Mouse (Mus musculus) stomach, embryonic 16.5 days (tissue): ENCODE data around the gene Pigt. TPM values are rescaled to one million over a fixed set of nuclear protein-coding genes. Genes with fewer than 3 reads are reported as not detected.

Source experiments
- ATAC-seq: fragments of 200-750 bp; cut with Nextera tagmentation; 2 replicates; pipeline ENCODE4 v1.8.0; 2017; ENCODE audit warnings: moderate number of reproducible peaks, moderate TSS enrichment; ENCODE audit not compliant: insufficient read depth, low FRiP score
- H3K27ac ChIP-seq: fragments of 300-500 bp; sonication (generic); 2 replicates; pipeline ENCODE4 v1.5.1; 2014; ENCODE audit warnings: low read length
- H3K27me3 ChIP-seq: fragments of 300-500 bp; sonication (generic); 2 replicates; pipeline ENCODE4 v1.6.1; 2014; ENCODE audit warnings: low read length, control low read depth, mixed read lengths; ENCODE audit not compliant: control insufficient read depth, insufficient read depth
- H3K36me3 ChIP-seq: fragments of 300-500 bp; sonication (generic); 2 replicates; pipeline ENCODE4 v1.6.1; 2014; ENCODE audit warnings: low read length; ENCODE audit not compliant: control insufficient read depth, insufficient read depth
- H3K4me1 ChIP-seq: fragments of 300-500 bp; sonication (generic); 2 replicates; pipeline ENCODE4 v1.6.1; 2014; ENCODE audit warnings: low read length, control low read depth, mixed read lengths; ENCODE audit not compliant: control insufficient read depth, insufficient read depth
- H3K4me2 ChIP-seq: fragments of 300-500 bp; sonication (generic); 2 replicates; pipeline ENCODE4 v1.6.1; 2014; ENCODE audit warnings: low read depth, low read length, mixed read lengths
- H3K4me3 ChIP-seq: fragments of 300-500 bp; sonication (generic); replicated peaks from 2 replicates; pipeline ENCODE4 v1.5.1; 2014; ENCODE audit warnings: mild to moderate bottlenecking, low read length
- H3K9ac ChIP-seq: fragments of 300-500 bp; sonication (generic); 2 replicates; pipeline ENCODE4 v1.6.1; 2014; ENCODE audit warnings: low read length
- H3K9me3 ChIP-seq: fragments of 300-500 bp; sonication (generic); replicated peaks from 2 replicates; pipeline ENCODE4 v1.6.1; 2016; ENCODE audit warnings: low read length, control low read depth; ENCODE audit not compliant: control insufficient read depth
- WGBS: fragments of 180-500 bp; shearing (Covaris S2); extraction: QIAGEN DNeasy Blood & Tissue Kit; methylation state at CpG from one replicate; pipeline ENCODE4 v1.1.7; 2014; 5-methylcytosine and 5-hydroxymethylcytosine counted together
- polyA plus RNA-seq: library from polyadenylated mRNA; unstranded; fragments of >200 nt; fragmentation: Nextera tagmentation; extraction: Ambion mirVana; gene quantifications from 2 replicates; pipeline ENCODE4 v1.2.1, GENCODE M21; 2015

Gene Pigt
- polyA plus RNA-seq, 1 experiment from 2014 or later, result 69.6 TPM

- Histone ChIP-seq H3K4me2 (no peak overlapping the region), H3K27ac (peak overlapping the region; percentile 92), H3K9ac (no peak overlapping the region), H3K27me3 (no peaks in the 10 kb centered on the region), H3K9me3 (no peaks in the 10 kb centered on the region), H3K36me3 (no peaks in the 10 kb centered on the region), H3K4me1 (peaks cover 26% of the 10 kb centered on the region), H3K4me3 (no peak overlapping the region)
- 60% methylated on average over 6 of the region's 6 CpGs for WGBS
- ATAC-seq, result no peak
Observed at GRCm38 (mm10) chr2:164455421-164456190, 41.7 kb upstream of the Pigt start.

DNA sequence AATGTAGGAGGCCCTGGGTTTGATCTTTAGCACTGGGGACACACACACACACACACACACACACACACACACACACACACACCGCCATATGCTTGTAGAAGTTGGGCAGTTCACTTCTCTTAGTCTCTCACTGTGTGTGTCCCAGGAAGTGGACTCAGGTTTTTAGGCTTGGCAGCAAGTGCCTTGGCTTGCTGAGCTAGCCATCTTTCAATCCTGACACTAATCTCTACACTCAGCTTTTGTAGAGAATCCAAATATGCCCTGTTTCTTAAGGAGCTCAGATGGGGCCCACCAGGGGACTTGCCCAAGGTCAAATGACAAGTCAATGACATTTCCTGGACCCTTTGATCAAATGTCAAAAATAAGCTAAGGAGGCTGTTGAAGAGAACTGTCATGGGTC, 40.9 kb upstream of the Pigt start:
- H3K27ac ChIP-seq, result peak overlapping the region; percentile 92
- 54% methylated on average over 1 of the region's 1 CpGs for WGBS
- peaks cover 26% of the 10 kb centered on the region for H3K4me1 ChIP-seq
- no peaks in the 10 kb centered on the region for H3K36me3 ChIP-seq
- peak overlapping the region; percentile 63 for H3K9ac ChIP-seq
- no peak overlapping the region for H3K4me3 ChIP-seq
- H3K4me2 ChIP-seq, result peak overlapping the region; percentile 43
- no peak for ATAC-seq
- H3K27me3 ChIP-seq, result no peaks in the 10 kb centered on the region
- no peaks in the 10 kb centered on the region for H3K9me3 ChIP-seq

GRCm38 (mm10) chr2:164456864-164457300, 40.4 kb upstream of the Pigt start, which contains the start of gene Sys1:
Gene Sys1, plus strand, starts transcription at chr2:164456964.
- Histone ChIP-seq H3K27ac (peak within 1 kb of the TSS; percentile 92), H3K27me3 (no peaks in the 10 kb centered on the region), H3K4me3 (peak within 1 kb of the TSS; percentile 25), H3K9me3 (no peaks in the 10 kb centered on the region), H3K4me1 (peaks cover 28% of the 10 kb centered on the region), H3K36me3 (no peaks in the 10 kb centered on the region), H3K4me2 (peak within 1 kb of the TSS; percentile 43), H3K9ac (peak within 1 kb of the TSS; percentile 63)
- WGBS, result under 1% methylated on average over 7 of the region's 7 CpGs
- no peak for ATAC-seq

- Histone ChIP-seq H3K9ac (peak overlapping the region; percentile 11; the same call in 1 of the 2 replicates), H3K4me3 (no peak overlapping the region), H3K4me2 (0 out of 2 replicates have a peak overlapping the region, but pooled peaks have one; percentile 43), H3K36me3 (no peaks in the 10 kb centered on the region), H3K4me1 (peaks cover 29% of the 10 kb centered on the region), H3K27me3 (no peaks in the 10 kb centered on the region), H3K27ac (peak overlapping the region; percentile 92), H3K9me3 (no peaks in the 10 kb centered on the region)
- ATAC-seq, result peak; percentile 24
- 43% methylated on average over 7 of the region's 7 CpGs for WGBS
Observed at GRCm38 (mm10) chr2:164457942-164458341, 39.4 kb upstream of the Pigt start.

DNA sequence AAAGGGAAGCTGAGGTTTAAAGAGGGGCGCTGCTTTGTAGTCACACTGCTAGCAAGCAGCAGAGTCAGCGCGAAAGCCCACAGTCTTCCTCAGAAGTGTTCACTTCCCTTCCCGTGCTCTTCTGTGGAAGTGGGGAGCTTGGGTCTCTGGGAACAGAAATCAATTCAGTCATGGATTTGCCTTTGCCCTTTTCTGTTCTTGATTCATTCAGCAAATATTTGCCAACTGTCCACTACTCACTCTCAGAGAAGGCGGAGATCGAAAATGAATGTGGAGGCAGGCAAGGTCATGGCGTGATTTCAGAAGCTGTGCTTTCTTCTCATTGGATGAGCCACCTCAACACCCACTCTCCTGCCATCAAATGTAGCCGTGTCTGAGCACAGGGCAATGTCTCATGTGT, 38.8 kb upstream of the Pigt start:
- WGBS, result 64% methylated on average over 8 of the region's 8 CpGs
- ATAC-seq, result no peak
- Histone ChIP-seq H3K4me3 (no peak overlapping the region), H3K9me3 (no peaks in the 10 kb centered on the region), H3K4me1 (peaks cover 29% of the 10 kb centered on the region), H3K4me2 (no peak overlapping the region), H3K27ac (peak overlapping the region; percentile 92), H3K27me3 (no peaks in the 10 kb centered on the region), H3K9ac (no peak overlapping the region), H3K36me3 (0 out of 2 replicates have a peak, but pooled peaks cover 4% of the 10 kb centered on the region)

- peak; percentile 96 for ATAC-seq
- Histone ChIP-seq H3K27ac (peak within 1 kb of the TSS; percentile 75), H3K9me3 (no peaks in the 10 kb centered on the region), H3K36me3 (0 out of 2 replicates have a peak, but pooled peaks cover 4% of the 10 kb centered on the region), H3K4me1 (peaks cover 16% of the 10 kb centered on the region), H3K4me2 (peak within 1 kb of the TSS; percentile 74), H3K9ac (peak within 1 kb of the TSS; percentile 91), H3K27me3 (no peaks in the 10 kb centered on the region), H3K4me3 (peak within 1 kb of the TSS; percentile 93)
- WGBS, result under 1% methylated on average over 79 of the region's 79 CpGs
Observed at GRCm38 (mm10) chr2:164460745-164461551, 36.4 kb upstream of the Pigt start, which contains the start of gene Gm20458. Gene Gm20458, plus strand, starts transcription at chr2:164460967.

- no peaks in the 10 kb centered on the region for H3K9me3 ChIP-seq
- no peak overlapping the region for H3K9ac ChIP-seq
- 0 out of 2 replicates have a peak, but pooled peaks cover 4% of the 10 kb centered on the region for H3K36me3 ChIP-seq
- H3K4me2 ChIP-seq, result no peak overlapping the region
- no peak for ATAC-seq
- H3K4me1 ChIP-seq, result peaks cover 5% of the 10 kb centered on the region; the same call in 1 of the 2 replicates
- no peak overlapping the region for H3K27ac ChIP-seq
- H3K4me3 ChIP-seq, result no peak overlapping the region
- no peaks in the 10 kb centered on the region for H3K27me3 ChIP-seq
Observed at GRCm38 (mm10) chr2:164465161-164465560, 32.2 kb upstream of the Pigt start.

DNA sequence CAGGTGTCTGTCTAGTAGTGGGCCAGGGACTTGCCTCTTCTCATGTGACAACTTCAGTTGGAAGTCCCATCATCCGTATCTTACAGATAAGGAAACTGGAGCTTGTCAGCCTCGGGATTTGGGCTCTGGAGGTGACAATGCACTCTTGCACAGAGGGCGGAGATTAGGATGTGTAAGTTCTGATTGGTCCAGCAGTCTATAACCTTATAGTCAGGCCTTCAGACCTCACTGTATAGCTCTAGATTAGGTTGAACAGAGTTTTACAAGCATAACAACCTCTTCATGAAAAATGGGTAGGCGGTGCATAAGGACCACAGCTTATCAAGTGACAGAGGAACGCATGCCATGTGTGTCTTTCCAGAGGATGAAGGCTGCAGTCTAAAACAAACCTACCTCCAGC, 30.5 kb upstream of the Pigt start:
- ATAC-seq, result no peak
- 70% methylated on average over 5 of the region's 5 CpGs for WGBS
- no peak overlapping the region for H3K4me2 ChIP-seq
- H3K4me1 ChIP-seq, result peaks cover 4% of the 10 kb centered on the region; the same call in 1 of the 2 replicates
- H3K9ac ChIP-seq, result no peak overlapping the region
- 0 out of 2 replicates have a peak overlapping the region, but pooled peaks have one; percentile 47 for H3K27ac ChIP-seq
- no peak overlapping the region for H3K4me3 ChIP-seq
- H3K9me3 ChIP-seq, result no peaks in the 10 kb centered on the region
- 0 out of 2 replicates have a peak, but pooled peaks cover 4% of the 10 kb centered on the region for H3K36me3 ChIP-seq
- H3K27me3 ChIP-seq, result no peaks in the 10 kb centered on the region
